Mouse (Mus musculus): ENCODE measurements around the gene Angptl6. TPM values are rescaled to one million over a fixed set of nuclear protein-coding genes. Genes with fewer than 3 reads are reported as not detected.

Angptl6 gene
- polyA plus RNA-seq, 1 experiment from 2014 or later = 10.7 TPM

- H3K9me3 ChIP-seq (ENCODE audit: control insufficient read depth, low read length) = no peaks in the 10 kb centered on the region
- H3K36me3 ChIP-seq (ENCODE audit: control insufficient read depth, insufficient read depth, low read length) = no peaks in the 10 kb centered on the region
- no peaks in the 10 kb centered on the region; the same call in 1 of the 2 replicates for H3K4me1 ChIP-seq (ENCODE audit: control insufficient read depth, insufficient read depth, low read length)
- no peak overlapping the region for H3K9ac ChIP-seq (ENCODE audit: low read depth, low read length)
- no peaks in the 10 kb centered on the region for H3K27me3 ChIP-seq (replicated peaks; ENCODE audit: control insufficient read depth, insufficient read depth, low read length)
- no peak overlapping the region for H3K4me3 ChIP-seq (ENCODE audit: low read length)
- ATAC-seq = no peak
- 68% methylated on average over 23 of the region's 23 CpGs for WGBS
- no peak overlapping the region for H3K4me2 ChIP-seq (ENCODE audit: low read depth, low read length)
- no peak overlapping the region for H3K27ac ChIP-seq (ENCODE audit: low read length)
These were observed 4.3 kb downstream of the Angptl6 start for GRCm38 (mm10) chr9:20875021-20875790.

- peaks cover 6% of the 10 kb centered on the region; the same call in 1 of the 2 replicates for H3K27me3 ChIP-seq (replicated peaks; ENCODE audit: control insufficient read depth, insufficient read depth, low read length)
- H3K4me3 ChIP-seq (ENCODE audit: low read length) = no peak overlapping the region
- no peak overlapping the region for H3K27ac ChIP-seq (ENCODE audit: low read length)
- WGBS = 86% methylated on average over 12 of the region's 12 CpGs
- ATAC-seq = no peak
- H3K36me3 ChIP-seq (ENCODE audit: control insufficient read depth, insufficient read depth, low read length) = no peaks in the 10 kb centered on the region
- no peaks in the 10 kb centered on the region for H3K9me3 ChIP-seq (ENCODE audit: control insufficient read depth, low read length)
- no peak overlapping the region for H3K9ac ChIP-seq (ENCODE audit: low read depth, low read length)
- H3K4me1 ChIP-seq (ENCODE audit: control insufficient read depth, insufficient read depth, low read length) = peaks cover 5% of the 10 kb centered on the region; the same call in 1 of the 2 replicates
- no peak overlapping the region for H3K4me2 ChIP-seq (ENCODE audit: low read depth, low read length)
These were observed 6.0 kb downstream of the Angptl6 start for GRCm38 (mm10) chr9:20873521-20873920.

GRCm38 (mm10) chr9:20872991-20873390, 6.5 kb downstream of the Angptl6 start:
- Histone ChIP-seq H3K4me2 (ENCODE audit: low read depth, low read length) (no peak overlapping the region), H3K27me3 (replicated peaks; ENCODE audit: control insufficient read depth, insufficient read depth, low read length) (peaks cover 6% of the 10 kb centered on the region; the same call in 1 of the 2 replicates), H3K4me3 (ENCODE audit: low read length) (no peak overlapping the region), H3K9me3 (ENCODE audit: control insufficient read depth, low read length) (no peaks in the 10 kb centered on the region), H3K9ac (ENCODE audit: low read depth, low read length) (no peak overlapping the region), H3K27ac (ENCODE audit: low read length) (no peak overlapping the region), H3K4me1 (ENCODE audit: control insufficient read depth, insufficient read depth, low read length) (peaks cover 5% of the 10 kb centered on the region; the same call in 1 of the 2 replicates), H3K36me3 (ENCODE audit: control insufficient read depth, insufficient read depth, low read length) (no peaks in the 10 kb centered on the region)
- 90% methylated on average over 9 of the region's 10 CpGs for WGBS
- no peak for ATAC-seq

- Histone ChIP-seq H3K4me3 (ENCODE audit: low read length) (no peak overlapping the region), H3K27ac (ENCODE audit: low read length) (no peak overlapping the region), H3K4me1 (ENCODE audit: control insufficient read depth, insufficient read depth, low read length) (peaks cover 5% of the 10 kb centered on the region; the same call in 1 of the 2 replicates), H3K9ac (ENCODE audit: low read depth, low read length) (no peak overlapping the region), H3K9me3 (ENCODE audit: control insufficient read depth, low read length) (no peaks in the 10 kb centered on the region), H3K36me3 (ENCODE audit: control insufficient read depth, insufficient read depth, low read length) (no peaks in the 10 kb centered on the region), H3K4me2 (ENCODE audit: low read depth, low read length) (no peak overlapping the region), H3K27me3 (replicated peaks; ENCODE audit: control insufficient read depth, insufficient read depth, low read length) (peaks cover 6% of the 10 kb centered on the region; the same call in 1 of the 2 replicates)
- ATAC-seq = no peak
- 75% methylated on average over 12 of the region's 12 CpGs for WGBS
These were observed 9.0 kb downstream of the Angptl6 start for GRCm38 (mm10) chr9:20870211-20871173.

- peak overlapping the region; percentile 75 for H3K4me3 ChIP-seq (ENCODE audit: low read length)
- H3K36me3 ChIP-seq (ENCODE audit: control insufficient read depth, insufficient read depth, low read length) = no peaks in the 10 kb centered on the region
- H3K9me3 ChIP-seq (ENCODE audit: control insufficient read depth, low read length) = no peaks in the 10 kb centered on the region
- 5% methylated on average over 19 of the region's 19 CpGs for WGBS
- no peak overlapping the region for H3K27ac ChIP-seq (ENCODE audit: low read length)
- ATAC-seq = peak; percentile 18; the same call in 1 of the 2 replicates
- peaks cover 5% of the 10 kb centered on the region; the same call in 1 of the 2 replicates for H3K4me1 ChIP-seq (ENCODE audit: control insufficient read depth, insufficient read depth, low read length)
- H3K9ac ChIP-seq (ENCODE audit: low read depth, low read length) = peak overlapping the region; percentile 81
- peak overlapping the region; percentile 81 for H3K4me2 ChIP-seq (ENCODE audit: low read depth, low read length)
- H3K27me3 ChIP-seq (replicated peaks; ENCODE audit: control insufficient read depth, insufficient read depth, low read length) = peaks cover 6% of the 10 kb centered on the region; the same call in 1 of the 2 replicates
These were observed 10.3 kb downstream of the Angptl6 start for GRCm38 (mm10) chr9:20869246-20869645.

- peak within 1 kb of the TSS; percentile 81 for H3K4me2 ChIP-seq (ENCODE audit: low read depth, low read length)
- no peak within 1 kb of the TSS for H3K27ac ChIP-seq (ENCODE audit: low read length)
- peak within 1 kb of the TSS; percentile 75 for H3K4me3 ChIP-seq (ENCODE audit: low read length)
- no peaks in the 10 kb centered on the region for H3K9me3 ChIP-seq (ENCODE audit: control insufficient read depth, low read length)
- peak; percentile 75 for ATAC-seq
- H3K9ac ChIP-seq (ENCODE audit: low read depth, low read length) = peak within 1 kb of the TSS; percentile 81
- WGBS = 4% methylated on average over 53 of the region's 53 CpGs
- no peaks in the 10 kb centered on the region for H3K36me3 ChIP-seq (ENCODE audit: control insufficient read depth, insufficient read depth, low read length)
- H3K27me3 ChIP-seq (replicated peaks; ENCODE audit: control insufficient read depth, insufficient read depth, low read length) = peaks cover 6% of the 10 kb centered on the region; the same call in 1 of the 2 replicates
- peaks cover 5% of the 10 kb centered on the region; the same call in 1 of the 2 replicates for H3K4me1 ChIP-seq (ENCODE audit: control insufficient read depth, insufficient read depth, low read length)
These were observed 11.0 kb downstream of the Angptl6 start, which contains the start of gene A230050P20Rik for GRCm38 (mm10) chr9:20868448-20869001. Gene A230050P20Rik, plus strand, starts transcription at chr9:20868642.

GRCm38 (mm10) chr9:20866879-20867278, 12.6 kb downstream of the Angptl6 start:
- Histone ChIP-seq H3K27ac (ENCODE audit: low read length) (no peak overlapping the region), H3K4me3 (ENCODE audit: low read length) (no peak overlapping the region), H3K36me3 (ENCODE audit: control insufficient read depth, insufficient read depth, low read length) (no peaks in the 10 kb centered on the region), H3K9ac (ENCODE audit: low read depth, low read length) (no peak overlapping the region), H3K4me1 (ENCODE audit: control insufficient read depth, insufficient read depth, low read length) (peaks cover 5% of the 10 kb centered on the region; the same call in 1 of the 2 replicates), H3K4me2 (ENCODE audit: low read depth, low read length) (no peak overlapping the region), H3K9me3 (ENCODE audit: control insufficient read depth, low read length) (no peaks in the 10 kb centered on the region), H3K27me3 (replicated peaks; ENCODE audit: control insufficient read depth, insufficient read depth, low read length) (peaks cover 6% of the 10 kb centered on the region; the same call in 1 of the 2 replicates)
- 55% methylated on average over 3 of the region's 3 CpGs for WGBS
- no peak for ATAC-seq

GRCm38 (mm10) chr9:20862225-20862624, 17.3 kb downstream of the Angptl6 start:
- no peak for ATAC-seq
- Histone ChIP-seq H3K9ac (ENCODE audit: low read depth, low read length) (no peak overlapping the region), H3K4me1 (ENCODE audit: control insufficient read depth, insufficient read depth, low read length) (no peaks in the 10 kb centered on the region), H3K27ac (ENCODE audit: low read length) (no peak overlapping the region), H3K36me3 (ENCODE audit: control insufficient read depth, insufficient read depth, low read length) (no peaks in the 10 kb centered on the region), H3K27me3 (replicated peaks; ENCODE audit: control insufficient read depth, insufficient read depth, low read length) (no peaks in the 10 kb centered on the region), H3K9me3 (ENCODE audit: control insufficient read depth, low read length) (no peaks in the 10 kb centered on the region), H3K4me3 (ENCODE audit: low read length) (no peak overlapping the region), H3K4me2 (ENCODE audit: low read depth, low read length) (no peak overlapping the region)
- 48% methylated on average over 4 of the region's 4 CpGs for WGBS
